In the genomic region with DNA sequence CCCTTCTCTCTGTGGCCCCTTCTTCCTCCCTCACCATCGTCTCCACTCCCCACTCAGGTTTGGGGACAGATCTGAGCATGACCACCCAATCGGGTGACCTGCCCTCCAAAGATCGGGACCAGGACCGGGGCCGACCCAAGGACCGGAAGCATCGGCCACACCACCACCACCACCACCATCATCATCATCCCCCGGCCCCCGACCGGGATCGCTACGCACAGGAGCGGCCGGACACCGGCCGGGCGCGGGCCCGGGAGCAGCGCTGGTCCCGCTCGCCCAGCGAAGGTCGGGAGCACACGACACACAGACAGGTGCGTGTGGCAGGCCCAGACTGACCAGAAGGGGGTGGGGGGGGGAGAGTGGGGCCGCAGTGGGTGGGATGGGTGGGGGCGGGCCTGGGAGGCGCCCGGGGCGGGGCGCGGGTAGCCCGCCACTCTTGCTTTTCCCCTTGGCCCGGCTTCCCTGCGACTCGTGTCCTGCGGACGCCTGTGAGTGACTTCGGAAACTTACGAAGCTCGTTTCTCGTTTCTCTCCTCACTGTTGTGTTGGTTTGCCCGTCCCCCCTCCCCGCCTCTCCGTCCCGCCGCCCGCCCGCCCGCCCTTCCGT, we compare ENCODE assay signal across 8 mouse cellular contexts. TPM values are rescaled to one million over a fixed set of nuclear protein-coding genes. Genes with fewer than 3 reads are reported as not detected.
A peak's percentile ranks its signal among the peaks of the same experiment; 100 is the strongest.
DNase-seq lines count a peak whose midpoint lies in the region; ATAC-seq and TF ChIP-seq lines count a peak whose summit lies in the region.

No protein-coding gene starts in this region.

- H3K4me1 ChIP-seq in cortical plate, adult 2 months (ENCODE audit: control insufficient read depth, insufficient read depth, low read length): peaks cover 2% of the 10 kb centered on the region
- H3K4me1 ChIP-seq in heart, embryonic 16.5 days (ENCODE audit: control insufficient read depth, insufficient read depth, low read length): peaks cover 22% of the 10 kb centered on the region
- peaks cover 27% of the 10 kb centered on the region for H3K4me1 ChIP-seq in limb, embryonic 14.5 days (ENCODE audit: control insufficient read depth, insufficient read depth, low read length)
- peaks cover 20% of the 10 kb centered on the region for H3K4me1 ChIP-seq in neural tube, embryonic 11.5 days (ENCODE audit: control insufficient read depth, insufficient read depth, low read length)

- DNase-seq in urinary bladder, postnatal 14 days (ENCODE audit: low spot score): peak; percentile 23
- no peak for DNase-seq in urinary bladder, postnatal 36 days (ENCODE audit: low spot score in 2 of 2)
- peak; percentile 63 for DNase-seq in limb, embryonic 14.5 days (ENCODE audit: low spot score)
- DNase-seq in neural tube, embryonic 11.5 days (ENCODE audit: low spot score): peak; percentile 58
- no peak for DNase-seq in left cerebral cortex, postnatal 25 days (ENCODE audit: low spot score in 2 of 2)
- DNase-seq in frontal cortex, postnatal 36 days (ENCODE audit: low spot score in 2 of 2): no peak

- H3K4me3 ChIP-seq in cortical plate, adult 2 months (ENCODE audit: insufficient read depth, low read length): peak overlapping the region; percentile 69
- H3K4me3 ChIP-seq in heart, embryonic 16.5 days (ENCODE audit: low read length): peak overlapping the region; percentile 67
- peak overlapping the region; percentile 53 for H3K4me3 ChIP-seq in limb, embryonic 14.5 days (replicated peaks; ENCODE audit: low read length)
- H3K4me3 ChIP-seq in neural tube, embryonic 11.5 days (ENCODE audit: low read depth, low read length): peak overlapping the region; percentile 52

- peak overlapping the region; percentile 72 for H3K4me2 ChIP-seq in heart, embryonic 16.5 days (ENCODE audit: low read depth, low read length)
- peak overlapping the region; percentile 86 for H3K4me2 ChIP-seq in limb, embryonic 14.5 days (replicated peaks; ENCODE audit: low read depth, low read length, severe bottlenecking)
- peak overlapping the region; percentile 81 for H3K4me2 ChIP-seq in neural tube, embryonic 11.5 days (ENCODE audit: low read depth)

- ATAC-seq in heart, embryonic 16.5 days (replicated peaks; ENCODE audit: extremely low read depth, insufficient read depth, low FRiP score): peak; percentile 25
- peak; percentile 41 for ATAC-seq in limb, embryonic 14.5 days (ENCODE audit: low FRiP score, low read depth)
- ATAC-seq in neural tube, embryonic 11.5 days (ENCODE audit: insufficient read depth, low FRiP score, low TSS enrichment): peak; percentile 19

- intact Hi-C loops in left cerebral cortex, postnatal 25 days (cut with DNase I): loop anchor here (2.0 to 5.0 kb wide), 2 partner anchors 24 to 174 kb away; partner anchors contain the start of gene Ier2

- no peak for TF ChIP-seq POLR2A in cortical plate, adult 2 months (IDR thresholded peaks at IDR 0.05; ENCODE audit: extremely low read depth, insufficient read depth, low read length)
- no peak for TF ChIP-seq POLR2A in limb, embryonic 14.5 days (IDR thresholded peaks at IDR 0.05; ENCODE audit: borderline replicate concordance, extremely low read depth, insufficient read depth, insufficient read length)

- H3K9ac ChIP-seq in heart, embryonic 16.5 days (ENCODE audit: low read length): peak overlapping the region; percentile 68
- peak overlapping the region; percentile 83 for H3K9ac ChIP-seq in limb, embryonic 14.5 days (ENCODE audit: low read depth, low read length, severe bottlenecking)
- H3K9ac ChIP-seq in neural tube, embryonic 11.5 days (ENCODE audit: low read length): peak overlapping the region; percentile 74

- under 1% methylated on average over 51 of the region's 52 CpGs for WGBS in heart, embryonic 16.5 days
- 2% methylated on average over 39 of the region's 52 CpGs for WGBS in limb, embryonic 14.5 days
- 1% methylated on average over 32 of the region's 52 CpGs for WGBS in neural tube, embryonic 11.5 days

- H3K27ac ChIP-seq in cortical plate, adult 2 months (ENCODE audit: insufficient read depth, low read length): no peak overlapping the region
- peak overlapping the region; percentile 87 for H3K27ac ChIP-seq in heart, embryonic 16.5 days (ENCODE audit: low read length)
- peak overlapping the region; percentile 95 for H3K27ac ChIP-seq in limb, embryonic 14.5 days (replicated peaks; ENCODE audit: low read depth, low read length)
- H3K27ac ChIP-seq in neural tube, embryonic 11.5 days (ENCODE audit: low read depth, low read length): peak overlapping the region; percentile 93

- no peaks in the 10 kb centered on the region for H3K36me3 ChIP-seq in heart, embryonic 16.5 days (ENCODE audit: control insufficient read depth, insufficient read depth)
- H3K36me3 ChIP-seq in limb, embryonic 14.5 days (ENCODE audit: control insufficient read depth, insufficient read depth, low read length): no peaks in the 10 kb centered on the region
- no peaks in the 10 kb centered on the region for H3K36me3 ChIP-seq in neural tube, embryonic 11.5 days (ENCODE audit: control insufficient read depth, insufficient read depth, low read length)

- H3K9me3 ChIP-seq in heart, embryonic 16.5 days (replicated peaks; ENCODE audit: control insufficient read depth, low read length): no peaks in the 10 kb centered on the region
- H3K9me3 ChIP-seq in limb, embryonic 14.5 days (ENCODE audit: control insufficient read depth, low read length): no peaks in the 10 kb centered on the region
- no peaks in the 10 kb centered on the region for H3K9me3 ChIP-seq in neural tube, embryonic 11.5 days (ENCODE audit: control insufficient read depth, low read length)

- H3K27me3 ChIP-seq in heart, embryonic 16.5 days (ENCODE audit: control insufficient read depth, insufficient read depth, low read length): no peaks in the 10 kb centered on the region
- no peaks in the 10 kb centered on the region for H3K27me3 ChIP-seq in limb, embryonic 14.5 days (ENCODE audit: control insufficient read depth, insufficient read depth, low read length)
- H3K27me3 ChIP-seq in neural tube, embryonic 11.5 days (ENCODE audit: control insufficient read depth, insufficient read depth, low read length): no peaks in the 10 kb centered on the region

- TF ChIP-seq CTCF in cortical plate, adult 2 months (IDR thresholded peaks at IDR 0.05; ENCODE audit: extremely low read depth, insufficient read depth, low read length): no peak

RNA-seq across cellular contexts. Expression of gene Ier2, which starts 24.0 kb away (rescaled TPM):
- 9.6 and 13.4 TPM in 2 replicates for polyA plus RNA-seq in cortical plate, adult 2 months (2012; rRNA removed)
- 43.0 and 43.3 TPM in 2 replicates for polyA plus RNA-seq in heart, embryonic 16.5 days (2015; fragmentation: Nextera tagmentation; extraction: Ambion mirVana)
- polyA plus RNA-seq in limb, embryonic 14.5 days (2012; rRNA removed): 33.3 and 38.2 TPM in 2 replicates
- 66.0 and 70.1 TPM in 2 replicates for polyA plus RNA-seq in limb, embryonic 14.5 days (2014; fragmentation: Nextera tagmentation; extraction: Ambion mirVana)
- 71.6 and 79.4 TPM in 2 replicates for polyA plus RNA-seq in neural tube, embryonic 11.5 days (2014; fragmentation: Nextera tagmentation; extraction: Ambion mirVana)
- total RNA-seq in left cerebral cortex, postnatal 25 days (2021): 10 to 100 TPM; 10.5 to 18.3 TPM

RNA-seq across cellular contexts. Expression of gene Trmt1, which starts 47.4 kb away (rescaled TPM):
- polyA plus RNA-seq in cortical plate, adult 2 months (2012; rRNA removed): 145 and 185 TPM in 2 replicates
- polyA plus RNA-seq in heart, embryonic 16.5 days (2015; fragmentation: Nextera tagmentation; extraction: Ambion mirVana): 43.2 and 46.7 TPM in 2 replicates
- polyA plus RNA-seq in limb, embryonic 14.5 days (2012; rRNA removed): 144 and 158 TPM in 2 replicates
- 71.0 and 71.7 TPM in 2 replicates for polyA plus RNA-seq in limb, embryonic 14.5 days (2014; fragmentation: Nextera tagmentation; extraction: Ambion mirVana)
- polyA plus RNA-seq in neural tube, embryonic 11.5 days (2014; fragmentation: Nextera tagmentation; extraction: Ambion mirVana): 60.4 and 60.6 TPM in 2 replicates
- 10 to 100 TPM; 85.2 to 90.1 TPM for total RNA-seq in left cerebral cortex, postnatal 25 days (2021)

RNA-seq across cellular contexts. Expression of gene Nacc1, which starts 49.0 kb away (rescaled TPM):
- polyA plus RNA-seq in cortical plate, adult 2 months (2012; rRNA removed): 86.5 and 86.7 TPM in 2 replicates
- 11.7 and 14.4 TPM in 2 replicates for polyA plus RNA-seq in heart, embryonic 16.5 days (2015; fragmentation: Nextera tagmentation; extraction: Ambion mirVana)
- 68.8 and 86.2 TPM in 2 replicates for polyA plus RNA-seq in limb, embryonic 14.5 days (2012; rRNA removed)
- polyA plus RNA-seq in limb, embryonic 14.5 days (2014; fragmentation: Nextera tagmentation; extraction: Ambion mirVana): 18.5 and 19.8 TPM in 2 replicates
- polyA plus RNA-seq in neural tube, embryonic 11.5 days (2014; fragmentation: Nextera tagmentation; extraction: Ambion mirVana): 26.2 and 27.0 TPM in 2 replicates
- 10 to 100 TPM; 97.8 to 97.9 TPM for total RNA-seq in left cerebral cortex, postnatal 25 days (2021)

Comparison
In these comparisons a context has a peak if more than half of its experiments do, and no peak if none do; other contexts are left out.
1. DNase-seq: peak in urinary bladder, postnatal 14 days (single experiment), limb, embryonic 14.5 days (single experiment) and neural tube, embryonic 11.5 days (single experiment); none in urinary bladder, postnatal 36 days (0 of 2), left cerebral cortex, postnatal 25 days (0 of 2) and frontal cortex, postnatal 36 days (0 of 2).
2. Peak in every context shown above with its lines, with median percentiles within 50 percentile points of each other: H3K4me3 ChIP-seq, ATAC-seq, H3K4me2 ChIP-seq and H3K9ac ChIP-seq.